ENCODE assay signal across 12 mouse cellular contexts in genomic region chr12:79931455-79931854, GRCm38 (mm10).
DNase-seq lines count a peak whose midpoint lies in the region; ATAC-seq and TF ChIP-seq lines count a peak whose summit lies in the region.
"Had no signal": no experiment of that assay in that cellular context is flagged by ENCODE, and none has a peak within 500 bp of the region (broad histone marks: within the 10 kb centered on the region; RNA-seq: fewer than 3 reads in every experiment).

No protein-coding gene starts in this region.

- H3K4me3 ChIP-seq in kidney, embryonic 14.5 days (ENCODE audit: low read length), result no peak overlapping the region
- no peak overlapping the region for H3K4me3 ChIP-seq in kidney, adult 2 months (ENCODE audit: insufficient read depth, low read depth, low read length)
- no peak overlapping the region for H3K4me3 ChIP-seq in neural tube, embryonic 14.5 days (ENCODE audit: low read depth, low read length)
- no peak overlapping the region for H3K4me3 ChIP-seq in limb, embryonic 13.5 days
- H3K4me3 ChIP-seq: liver, embryonic 15.5 days had no signal

- TF ChIP-seq CTCF in kidney, adult 2 months (conservative IDR thresholded peaks at IDR 0.05; ENCODE audit: insufficient read depth, insufficient read length, low read depth, low read length), result no peak

- peak; percentile 79 for ATAC-seq in kidney, embryonic 14.5 days (ENCODE audit: low FRiP score, low TSS enrichment)
- peak; percentile 55; the same call in 1 of the 2 replicates for ATAC-seq in neural tube, embryonic 14.5 days (ENCODE audit: low read depth)
- peak; percentile 55 for ATAC-seq in limb, embryonic 13.5 days (ENCODE audit: low FRiP score, low read depth)
- ATAC-seq in activated CD4-positive, CD25-positive, alpha-beta regulatory T cell, adult 4 months, result no peak

- no peak for DNase-seq in kidney, adult 2 months
- DNase-seq in neural tube, embryonic 10.5 days (ENCODE audit: extremely low spot score, low spot score), result no peak
- peak; percentile 59 for DNase-seq in yolk sac, embryonic 10.5 days (ENCODE audit: low spot score)
- DNase-seq in left cerebral cortex, adult 18-20 months (ENCODE audit: low spot score in 2 of 2), result no peak
- DNase-seq: cerebellum, postnatal 14 days; gastrocnemius, postnatal 14 days; heart, postnatal 36 days had no signal

- H3K4me2 ChIP-seq in kidney, embryonic 14.5 days (replicated peaks; ENCODE audit: low read depth, low read length), result no peak overlapping the region
- no peak overlapping the region for H3K4me2 ChIP-seq in neural tube, embryonic 14.5 days (ENCODE audit: low read depth, low read length)
- no peak overlapping the region for H3K4me2 ChIP-seq in limb, embryonic 13.5 days (replicated peaks)
- H3K4me2 ChIP-seq: liver, embryonic 15.5 days had no signal

- no peak overlapping the region for H3K9ac ChIP-seq in kidney, embryonic 14.5 days (ENCODE audit: low read depth, low read length)
- no peak overlapping the region for H3K9ac ChIP-seq in neural tube, embryonic 14.5 days (replicated peaks; ENCODE audit: low read depth, low read length)
- no peak overlapping the region for H3K9ac ChIP-seq in limb, embryonic 13.5 days
- H3K9ac ChIP-seq: liver, embryonic 15.5 days had no signal

- no peaks in the 10 kb centered on the region for H3K36me3 ChIP-seq in kidney, embryonic 14.5 days (ENCODE audit: control insufficient read depth, insufficient read depth, low read length)
- no peaks in the 10 kb centered on the region for H3K36me3 ChIP-seq in kidney, adult 2 months (ENCODE audit: control insufficient read depth, insufficient read depth, low read length)
- H3K36me3 ChIP-seq in neural tube, embryonic 14.5 days (ENCODE audit: control insufficient read depth, insufficient read depth, low read length), result no peaks in the 10 kb centered on the region
- H3K36me3 ChIP-seq in limb, embryonic 13.5 days, result no peaks in the 10 kb centered on the region
- H3K36me3 ChIP-seq: liver, embryonic 15.5 days had no signal

- TF ChIP-seq POLR2A in kidney, adult 2 months (IDR thresholded peaks at IDR 0.05; ENCODE audit: low read depth, low read length), result no peak

- H3K9me3 ChIP-seq in kidney, embryonic 14.5 days (ENCODE audit: control insufficient read depth, low read length), result no peaks in the 10 kb centered on the region
- H3K9me3 ChIP-seq in neural tube, embryonic 14.5 days (ENCODE audit: control insufficient read depth, low read length), result no peaks in the 10 kb centered on the region
- H3K9me3 ChIP-seq in limb, embryonic 13.5 days, result no peaks in the 10 kb centered on the region
- H3K9me3 ChIP-seq: liver, embryonic 15.5 days had no signal

- H3K27me3 ChIP-seq in kidney, embryonic 14.5 days (ENCODE audit: control insufficient read depth, insufficient read depth, low read length), result no peaks in the 10 kb centered on the region
- no peaks in the 10 kb centered on the region for H3K27me3 ChIP-seq in kidney, adult 2 months (replicated peaks; ENCODE audit: control insufficient read depth, insufficient read depth, low read length)
- H3K27me3 ChIP-seq in neural tube, embryonic 14.5 days (ENCODE audit: control insufficient read depth, insufficient read depth, low read length), result no peaks in the 10 kb centered on the region
- no peaks in the 10 kb centered on the region for H3K27me3 ChIP-seq in limb, embryonic 13.5 days
- H3K27me3 ChIP-seq: liver, embryonic 15.5 days had no signal

- H3K4me1 ChIP-seq in kidney, embryonic 14.5 days (ENCODE audit: control insufficient read depth, insufficient read depth, low read length), result peaks cover 61% of the 10 kb centered on the region
- no peaks in the 10 kb centered on the region; the same call in 1 of the 2 replicates for H3K4me1 ChIP-seq in kidney, adult 2 months (ENCODE audit: control insufficient read depth, insufficient read depth, low read length)
- H3K4me1 ChIP-seq in neural tube, embryonic 14.5 days (ENCODE audit: control insufficient read depth, insufficient read depth, low read length), result peaks cover 22% of the 10 kb centered on the region
- peaks cover 62% of the 10 kb centered on the region for H3K4me1 ChIP-seq in limb, embryonic 13.5 days

- 33% methylated on average over 5 of the region's 5 CpGs for WGBS in kidney, embryonic 14.5 days
- WGBS in kidney, adult 2 months, result 78% methylated on average over 5 of the region's 5 CpGs
- WGBS in neural tube, embryonic 14.5 days, result 21% methylated on average over 5 of the region's 5 CpGs
- WGBS in limb, embryonic 13.5 days, result 40% methylated on average over 5 of the region's 5 CpGs

- H3K27ac ChIP-seq in kidney, embryonic 14.5 days (ENCODE audit: low read depth, low read length), result peak overlapping the region; percentile 97; the same call in 1 of the 2 replicates
- no peak overlapping the region for H3K27ac ChIP-seq in kidney, adult 2 months (ENCODE audit: insufficient read depth, low read depth, low read length)
- no peak overlapping the region for H3K27ac ChIP-seq in neural tube, embryonic 14.5 days (ENCODE audit: low read depth, low read length)
- peak overlapping the region; percentile 61; the same call in 1 of the 2 replicates for H3K27ac ChIP-seq in limb, embryonic 13.5 days
- H3K27ac ChIP-seq: liver, embryonic 15.5 days had no signal

Comparison
In these comparisons a context has a peak if more than half of its experiments do, and no peak if none do; other contexts are left out.
1. H3K27ac ChIP-seq: peak in kidney, embryonic 14.5 days (single experiment) and limb, embryonic 13.5 days (single experiment); none in kidney, adult 2 months (single experiment) and neural tube, embryonic 14.5 days (single experiment).